Mouse (Mus musculus) telencephalon, adult 2 months (tissue): ENCODE results near the gene Wwp2.

Experiments
- DNase-seq: peaks from one replicate; pipeline ENCODE4 v3.0.0-alpha.2; 2011; ENCODE audit warnings: low read depth, low spot score

The Wwp2 gene

GRCm38 (mm10) chr8:107510204-107510603, 74.0 kb downstream of the Wwp2 start:
- DNase-seq, result no peak

- DNase-seq, result no peak
Observed at GRCm38 (mm10) chr8:107510766-107511165, 74.6 kb downstream of the Wwp2 start.

- DNase-seq, result no peak
Observed at GRCm38 (mm10) chr8:107513249-107513648, 77.1 kb downstream of the Wwp2 start.

DNA sequence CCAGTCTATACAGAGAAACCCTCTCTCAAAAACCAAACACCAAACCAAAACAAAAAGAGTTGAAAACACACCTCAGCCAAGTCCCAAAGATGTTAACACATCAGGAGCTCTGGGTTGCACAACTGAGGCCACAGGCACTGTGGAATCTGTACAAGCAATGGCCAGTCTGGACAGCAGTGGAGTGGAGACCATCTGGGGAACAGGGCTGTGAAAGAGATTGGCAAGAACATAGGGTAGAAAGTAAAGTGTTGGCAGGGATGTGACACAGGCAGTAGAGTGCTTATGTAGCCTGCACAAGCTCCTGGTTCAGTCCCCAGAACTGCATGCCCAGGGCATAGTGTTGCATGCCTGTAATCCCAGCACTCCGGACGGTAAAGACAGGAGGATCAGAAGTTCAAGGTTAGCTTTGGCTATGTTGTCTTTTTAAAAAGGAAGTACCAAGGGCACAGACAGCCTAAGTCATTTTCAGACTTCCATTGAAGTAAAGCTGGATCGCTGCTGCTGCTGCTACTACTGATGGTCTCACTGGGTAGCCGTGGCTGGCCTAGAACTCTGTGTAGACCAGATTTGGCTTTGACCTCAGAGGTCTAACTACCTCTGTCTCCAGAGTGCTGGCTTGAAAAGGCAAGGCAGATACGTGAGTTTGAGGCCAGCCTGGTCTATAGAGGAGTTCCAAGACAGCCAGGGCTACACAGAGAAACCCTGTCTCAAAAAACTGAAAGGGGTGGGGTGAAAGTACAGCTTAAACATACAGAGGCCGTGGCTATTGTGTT, 79.0 kb downstream of the Wwp2 start:
- DNase-seq, result no peak

- no peak for DNase-seq
Observed at GRCm38 (mm10) chr8:107518726-107519125, 82.6 kb downstream of the Wwp2 start.

- no peak for DNase-seq
Observed at GRCm38 (mm10) chr8:107519860-107520259, 83.7 kb downstream of the Wwp2 start.

- DNase-seq, result no peak
Observed at GRCm38 (mm10) chr8:107521788-107522554, 85.8 kb downstream of the Wwp2 start.

GRCm38 (mm10) chr8:107522555-107522833, 86.3 kb downstream of the Wwp2 start:
- no peak for DNase-seq

GRCm38 (mm10) chr8:107524535-107524934, 88.4 kb downstream of the Wwp2 start:
- no peak for DNase-seq

GRCm38 (mm10) chr8:107528786-107529185, 92.6 kb downstream of the Wwp2 start:
- DNase-seq, result no peak

DNA sequence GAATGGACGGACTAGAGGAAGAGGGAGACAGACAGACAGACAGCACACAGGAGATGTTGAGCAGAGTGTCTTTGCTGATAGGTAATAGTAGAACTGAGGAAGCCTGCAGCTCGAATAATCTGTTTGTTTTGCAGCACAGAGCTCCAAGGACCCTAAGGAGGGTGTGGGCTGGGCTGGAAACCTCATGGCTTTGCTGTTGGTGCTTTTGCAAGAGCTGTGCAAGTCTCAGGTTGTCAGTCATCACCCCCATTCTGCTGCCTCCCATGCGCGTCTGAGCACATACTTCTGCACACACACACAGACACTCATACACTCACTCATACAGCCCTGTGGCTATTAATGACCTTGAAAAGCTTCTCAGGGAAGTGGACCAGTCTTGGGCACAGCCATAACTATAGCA, 101.3 kb downstream of the Wwp2 start:
- DNase-seq, result no peak

DNA sequence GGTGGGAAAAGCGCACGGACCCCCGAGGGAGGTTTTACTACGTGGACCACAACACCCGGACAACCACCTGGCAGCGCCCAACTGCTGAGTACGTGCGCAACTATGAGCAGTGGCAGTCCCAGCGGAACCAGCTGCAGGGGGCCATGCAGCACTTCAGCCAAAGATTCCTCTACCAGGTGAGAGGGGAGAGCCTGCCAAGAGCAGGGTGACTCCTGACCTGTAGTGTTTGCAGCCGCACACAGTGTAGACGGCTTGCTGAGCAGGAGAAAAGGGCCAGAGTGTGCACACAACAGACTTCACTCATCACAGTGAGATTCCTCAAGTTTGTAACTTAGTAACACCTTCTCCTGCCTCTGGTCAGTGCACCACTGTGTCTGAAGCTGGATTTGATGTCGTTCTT, 104.5 kb downstream of the Wwp2 start:
- no peak for DNase-seq

DNA sequence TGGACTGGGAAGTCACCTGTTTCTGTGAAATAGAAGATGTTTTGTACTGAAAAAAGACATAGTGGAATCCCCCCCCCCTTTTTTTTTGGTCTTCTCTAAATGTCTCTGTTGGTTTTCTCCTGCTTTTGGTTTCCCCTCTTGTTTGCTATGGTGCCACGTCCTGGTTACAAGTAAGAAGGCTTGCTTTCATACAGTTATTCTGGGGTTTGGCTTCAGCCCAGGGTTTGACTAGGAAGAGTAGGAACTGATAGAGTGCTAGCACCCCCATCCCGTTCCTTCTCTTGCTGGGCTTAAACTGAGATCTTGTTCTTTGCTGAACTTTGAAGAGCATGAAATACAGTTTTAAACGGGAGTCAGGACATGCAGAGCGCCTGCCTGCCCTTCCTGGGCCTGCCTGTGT, 105.2 kb downstream of the Wwp2 start:
- DNase-seq, result no peak

GRCm38 (mm10) chr8:107542151-107542550, 106.0 kb downstream of the Wwp2 start:
- DNase-seq, result no peak

DNA sequence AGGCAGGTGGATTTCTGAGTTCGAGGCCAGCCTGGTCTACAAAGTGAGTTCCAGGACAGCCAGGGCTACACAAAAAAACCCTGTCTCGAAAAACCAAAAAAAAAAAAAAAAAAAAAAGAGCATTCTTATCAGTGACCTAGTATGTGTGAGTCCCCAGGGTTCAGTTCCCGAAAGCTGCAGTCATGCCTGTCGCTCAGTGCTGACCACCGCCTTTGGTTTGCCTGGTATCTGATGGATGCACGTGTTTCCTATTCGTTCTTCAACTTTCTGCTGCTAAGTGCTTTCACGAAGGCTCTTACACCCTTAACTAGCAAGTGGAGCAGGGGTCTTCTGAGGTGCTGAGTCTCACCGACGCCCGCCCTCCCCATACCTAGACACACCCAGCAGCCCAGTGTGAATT, 107.5 kb downstream of the Wwp2 start:
- no peak for DNase-seq

GRCm38 (mm10) chr8:107544211-107544610, 108.0 kb downstream of the Wwp2 start:
- DNase-seq, result no peak

- no peak for DNase-seq
Observed at GRCm38 (mm10) chr8:107544651-107545174, 108.5 kb downstream of the Wwp2 start.

GRCm38 (mm10) chr8:107545621-107546152, 109.5 kb downstream of the Wwp2 start:
- no peak for DNase-seq

- DNase-seq, result peak; percentile 83
Observed at GRCm38 (mm10) chr8:107546154-107546553, 110.0 kb downstream of the Wwp2 start.

GRCm38 (mm10) chr8:107546817-107547216, 110.7 kb downstream of the Wwp2 start:
- DNase-seq, result no peak

GRCm38 (mm10) chr8:107552234-107552633, 116.1 kb downstream of the Wwp2 start:
- DNase-seq, result no peak

DNA sequence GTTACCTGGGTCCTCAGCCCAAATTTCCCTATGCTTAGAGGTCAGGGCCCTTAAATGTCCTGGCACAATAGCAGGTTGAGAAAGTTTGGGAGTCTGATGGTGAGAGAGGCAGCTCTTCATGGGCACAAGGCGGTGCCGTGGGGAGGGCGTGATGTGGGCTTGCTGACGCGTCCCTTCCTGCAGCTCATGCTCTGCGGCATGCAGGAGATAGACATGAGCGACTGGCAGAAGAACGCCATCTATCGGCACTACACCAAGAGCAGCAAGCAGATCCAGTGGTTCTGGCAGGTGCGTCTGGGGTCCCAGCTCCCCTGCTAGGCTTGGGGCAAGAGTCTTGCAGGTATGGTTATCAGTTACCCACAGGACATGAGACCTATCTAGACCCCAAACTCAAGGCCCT, 119.1 kb downstream of the Wwp2 start:
- no peak for DNase-seq

- DNase-seq, result no peak
Observed at GRCm38 (mm10) chr8:107556511-107556936, 120.4 kb downstream of the Wwp2 start.
